Mouse (Mus musculus) liver, embryonic 14.5 days (tissue): ENCODE measurements at regions not wholly inside any gene's neighbourhood (a gene's known extent, or its start where the extent isn't known, plus 50 kb on each side); places are given as distances from the start of the nearest gene placed in this dataset.

Experiments used
- ATAC-seq: fragments of 200-750 bp; cut with Nextera tagmentation; 2 replicates; pipeline ENCODE4 v1.8.0; 2017; ENCODE audit warnings: moderate number of reproducible peaks, mild to moderate bottlenecking, moderate library complexity; ENCODE audit not compliant: insufficient read depth
- DNase-seq, 3 experiments: peaks; one replicate each; pipeline ENCODE4 v3.0.0-alpha.2; 2012 to 2013; ENCODE audit warnings: low read depth in 3 of 3, low spot score in 3 of 3
- H3K27ac ChIP-seq: fragments of 300-500 bp; sonication (generic); 2 replicates; pipeline ENCODE4 v1.5.1; 2014; ENCODE audit warnings: moderate library complexity, mild to moderate bottlenecking, control low read depth, inconsistent platforms
- H3K27me3 ChIP-seq: fragments of 300-500 bp; sonication (generic); 2 replicates; pipeline ENCODE4 v1.6.1; 2014; ENCODE audit warnings: mild to moderate bottlenecking, low read length, moderate library complexity; ENCODE audit not compliant: control insufficient read depth, insufficient read depth
- H3K36me3 ChIP-seq: fragments of 300-500 bp; sonication (generic); replicated peaks from 2 replicates; pipeline ENCODE4 v1.6.1; 2014; ENCODE audit warnings: low read depth; ENCODE audit not compliant: control insufficient read depth, insufficient read depth
- H3K4me1 ChIP-seq, 2 experiments: fragments of 200-500 bp in 1 of 2; fragments of 300-500 bp in 1 of 2; sonication (generic) in 1 of 2; replicated peaks; 2 replicates each; pipeline ENCODE4 v1.6.1; 2012 to 2014; ENCODE audit warnings: antibody characterized with exemption in 1 of 2, inconsistent platforms in 1 of 2, low read length in 1 of 2; ENCODE audit not compliant: control insufficient read depth in 2 of 2, insufficient read depth in 2 of 2
- H3K4me2 ChIP-seq: fragments of 300-500 bp; sonication (generic); 2 replicates; pipeline ENCODE4 v1.6.1; 2014; ENCODE audit warnings: low read depth, mild to moderate bottlenecking, control low read depth, moderate library complexity
- H3K4me3 ChIP-seq, 2 experiments: fragments of 200-500 bp in 1 of 2; fragments of 300-500 bp in 1 of 2; sonication (generic) in 1 of 2; 2 replicates each; pipeline ENCODE4 v1.5.1; 2012 to 2014; ENCODE audit warnings: low read depth in 2 of 2, low read length in 2 of 2, mild to moderate bottlenecking in 2 of 2, control low read depth in 1 of 2, inconsistent platforms in 1 of 2, moderate library complexity in 1 of 2; ENCODE audit not compliant: insufficient read depth in 1 of 2
- H3K9ac ChIP-seq: fragments of 300-500 bp; sonication (generic); replicated peaks from 2 replicates; pipeline ENCODE4 v1.6.1; 2014; ENCODE audit warnings: mild to moderate bottlenecking, control low read depth, moderate library complexity
- H3K9me3 ChIP-seq: fragments of 300-500 bp; sonication (generic); 2 replicates; pipeline ENCODE4 v1.6.1; 2016; ENCODE audit warnings: low read length, mixed read lengths; ENCODE audit not compliant: control insufficient read depth
- CTCF ChIP-seq: IDR thresholded peaks from 2 replicates; pipeline ENCODE4 v1.5.1; 2016; ENCODE audit warnings: antibody characterized with exemption, low read depth, control low read depth
- EP300 ChIP-seq: IDR thresholded peaks from 2 replicates; pipeline ENCODE4 v1.6.1; 2016; ENCODE audit warnings: antibody characterized with exemption, low read depth
- WGBS: fragments of 180-500 bp; shearing (Covaris S2); extraction: QIAGEN DNeasy Blood & Tissue Kit; methylation state at CpG from one replicate; pipeline ENCODE4 v1.1.7; 2014; ENCODE audit not compliant: insufficient replicate concordance; 5-methylcytosine and 5-hydroxymethylcytosine counted together

DNA sequence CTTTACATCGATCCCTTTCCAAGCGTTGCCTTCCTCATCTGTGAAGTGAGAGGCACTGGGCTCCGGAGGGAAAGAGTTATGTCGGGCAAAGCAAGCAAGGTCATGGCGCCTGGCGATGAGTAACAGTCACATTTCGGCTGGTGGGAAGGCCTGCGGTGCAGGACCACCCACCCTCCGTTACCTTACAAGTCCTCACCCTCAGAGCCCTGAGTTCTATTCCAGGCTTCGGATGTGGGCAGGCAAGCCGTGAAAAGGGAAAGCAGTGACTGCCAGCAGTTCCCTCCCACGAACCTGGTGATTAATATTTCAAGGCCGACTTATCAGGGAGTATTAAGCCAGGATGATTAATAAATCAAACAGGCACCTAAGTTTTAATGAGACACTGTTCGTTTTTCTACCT, 209.7 kb downstream of the Drd1 start:
- 69% methylated on average over 14 of the region's 14 CpGs for WGBS
- Histone ChIP-seq H3K4me1 (no peaks in the 10 kb centered on the region), H3K9ac (no peak overlapping the region), H3K27me3 (no peaks in the 10 kb centered on the region), H3K36me3 (no peaks in the 10 kb centered on the region), H3K4me2 (no peak overlapping the region), H3K27ac (no peak overlapping the region), H3K9me3 (no peaks in the 10 kb centered on the region), H3K4me3 (no peak overlapping the region)
- DNase-seq (no peak), ATAC-seq (no peak)
- TF ChIP-seq EP300 (no peak), CTCF (no peak)

GRCm38 (mm10) chr13:53825957-53826580, 229.4 kb downstream of the Drd1 start:
- Histone ChIP-seq H3K36me3 (no peaks in the 10 kb centered on the region), H3K9me3 (no peaks in the 10 kb centered on the region), H3K27ac (no peak overlapping the region), H3K9ac (no peak overlapping the region), H3K4me2 (no peak overlapping the region), H3K4me1 (no peaks in the 10 kb centered on the region), H3K4me3 (no peak overlapping the region), H3K27me3 (no peaks in the 10 kb centered on the region)
- DNase-seq, result no peak
- TF ChIP-seq CTCF (no peak), EP300 (no peak)
- no peak for ATAC-seq
- whole genome bisulfite sequencing, result 51% methylated on average over 8 of the region's 8 CpGs

DNA sequence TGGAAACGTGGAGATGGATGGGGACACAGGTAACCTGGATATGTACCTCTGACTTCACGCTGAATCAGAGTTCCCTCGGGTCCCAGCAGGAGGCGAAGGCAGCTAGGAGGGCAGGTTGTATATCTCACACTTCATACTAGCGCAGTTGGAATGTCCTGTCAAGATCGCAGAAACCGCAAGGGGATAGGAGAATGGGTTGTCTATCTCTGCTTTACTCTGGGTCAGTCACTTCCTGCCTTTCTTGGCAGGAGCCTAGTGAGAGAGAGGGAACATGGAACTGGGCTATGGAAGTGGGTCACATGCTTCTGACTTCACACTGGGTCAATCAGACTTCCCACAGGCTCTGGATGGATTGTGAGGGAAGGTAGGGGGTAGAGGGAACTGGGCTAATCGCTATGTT, 233.4 kb downstream of the Drd1 start:
- DNase-seq (no peak), ATAC-seq (no peak)
- H3K4me2 ChIP-seq, result no peak overlapping the region
- H3K4me1 ChIP-seq, result no peaks in the 10 kb centered on the region
- H3K27me3 ChIP-seq, result no peaks in the 10 kb centered on the region
- 44% methylated on average over 8 of the region's 8 CpGs for WGBS
- no peaks in the 10 kb centered on the region for H3K36me3 ChIP-seq
- H3K9ac ChIP-seq, result no peak overlapping the region
- no peak overlapping the region for H3K27ac ChIP-seq
- H3K4me3 ChIP-seq, result no peak overlapping the region
- TF ChIP-seq EP300 (no peak), CTCF (no peak)
- no peaks in the 10 kb centered on the region for H3K9me3 ChIP-seq

DNA sequence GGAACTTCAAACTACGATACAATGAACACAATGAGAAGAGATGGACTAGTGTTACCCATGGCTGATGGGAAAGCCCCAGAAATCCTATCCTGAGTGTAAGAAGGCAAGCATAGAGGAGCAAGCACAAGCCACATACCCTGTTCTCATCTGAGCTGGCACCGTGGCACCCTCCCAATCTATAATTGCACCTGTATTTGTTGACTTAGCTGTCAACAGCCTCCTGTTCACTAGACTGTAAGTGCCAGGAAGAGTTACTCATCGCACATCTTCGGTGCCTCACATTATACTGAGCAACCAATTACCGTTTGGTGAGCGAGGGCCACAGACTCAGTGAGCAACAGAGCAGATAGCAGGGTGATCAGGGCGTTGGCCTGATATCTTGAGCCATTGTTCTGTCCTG, 239.9 kb downstream of the Drd1 start:
- no peak overlapping the region for H3K4me3 ChIP-seq
- H3K4me1 ChIP-seq, result no peaks in the 10 kb centered on the region
- no peak overlapping the region for H3K9ac ChIP-seq
- no peak for ATAC-seq
- no peak overlapping the region for H3K4me2 ChIP-seq
- no peaks in the 10 kb centered on the region for H3K27me3 ChIP-seq
- H3K27ac ChIP-seq, result no peak overlapping the region
- WGBS, result 53% methylated on average over 7 of the region's 7 CpGs
- DNase-seq, result no peak
- H3K36me3 ChIP-seq, result no peaks in the 10 kb centered on the region
- H3K9me3 ChIP-seq, result no peaks in the 10 kb centered on the region
- TF ChIP-seq CTCF (no peak), EP300 (no peak)

GRCm38 (mm10) chr13:53814088-53814487, 241.4 kb downstream of the Drd1 start:
- 58% methylated on average over 9 of the region's 9 CpGs for WGBS
- H3K36me3 ChIP-seq, result no peaks in the 10 kb centered on the region
- TF ChIP-seq EP300, result no peak
- no peaks in the 10 kb centered on the region for H3K9me3 ChIP-seq
- H3K4me1 ChIP-seq, result no peaks in the 10 kb centered on the region
- H3K4me2 ChIP-seq, result no peak overlapping the region
- no peak overlapping the region for H3K4me3 ChIP-seq
- no peaks in the 10 kb centered on the region for H3K27me3 ChIP-seq
- H3K9ac ChIP-seq, result no peak overlapping the region
- DNase-seq (no peak), ATAC-seq (no peak)
- H3K27ac ChIP-seq, result no peak overlapping the region
